Mouse (Mus musculus) heart, embryonic 10.5 days (tissue): ENCODE results near the gene Rps3. TPM values are rescaled to one million over a fixed set of nuclear protein-coding genes. Genes with fewer than 3 reads are reported as not detected.
A peak's percentile ranks its signal among the peaks of the same experiment; 100 is the strongest.
"Not testable (repeated sequence)": the region's sequence is repeated elsewhere in the genome, so short reads cannot be mapped to it uniquely, and the experiment has no call there.

ENCODE experiments used
- DNase-seq: peaks from one replicate; pipeline ENCODE4 v3.0.0-alpha.2; 2017; ENCODE audit warnings: low spot score
- H3K27ac ChIP-seq: fragments of 300-500 bp; sonication (generic); 2 replicates; pipeline ENCODE4 v1.5.1; 2016; ENCODE audit warnings: mild to moderate bottlenecking
- H3K27me3 ChIP-seq: fragments of 300-500 bp; sonication (generic); 2 replicates; pipeline ENCODE4 v1.6.1; 2016; ENCODE audit warnings: mild to moderate bottlenecking; ENCODE audit not compliant: poor library complexity, insufficient read depth, severe bottlenecking
- H3K36me3 ChIP-seq: fragments of 300-500 bp; sonication (generic); 2 replicates; pipeline ENCODE4 v1.6.1; 2016; ENCODE audit warnings: mild to moderate bottlenecking, moderate library complexity
- H3K4me1 ChIP-seq: fragments of 300-500 bp; sonication (generic); 2 replicates; pipeline ENCODE4 v1.6.1; 2016; ENCODE audit warnings: mild to moderate bottlenecking
- H3K4me3 ChIP-seq: fragments of 300-500 bp; sonication (generic); 2 replicates; pipeline ENCODE4 v1.5.1; 2016; ENCODE audit warnings: mild to moderate bottlenecking, moderate library complexity
- H3K9me3 ChIP-seq: fragments of 300-500 bp; sonication (generic); 2 replicates; pipeline ENCODE4 v1.6.1; 2016; ENCODE audit warnings: mild to moderate bottlenecking, moderate library complexity
- WGBS: fragments of 180-500 bp; shearing (Covaris S2); methylation state at CpG from one replicate; pipeline ENCODE4 v1.1.7; 2016; 5-methylcytosine and 5-hydroxymethylcytosine counted together
- polyA plus RNA-seq: library from polyadenylated mRNA; unstranded; fragments of >200 nt; fragmentation: Nextera tagmentation; extraction: Ambion mirVana; gene quantifications from 2 replicates; pipeline ENCODE4 v1.2.1, GENCODE M21; 2016

Rps3 gene
- 517 and 596 TPM in 2 replicates for polyA plus RNA-seq

DNA sequence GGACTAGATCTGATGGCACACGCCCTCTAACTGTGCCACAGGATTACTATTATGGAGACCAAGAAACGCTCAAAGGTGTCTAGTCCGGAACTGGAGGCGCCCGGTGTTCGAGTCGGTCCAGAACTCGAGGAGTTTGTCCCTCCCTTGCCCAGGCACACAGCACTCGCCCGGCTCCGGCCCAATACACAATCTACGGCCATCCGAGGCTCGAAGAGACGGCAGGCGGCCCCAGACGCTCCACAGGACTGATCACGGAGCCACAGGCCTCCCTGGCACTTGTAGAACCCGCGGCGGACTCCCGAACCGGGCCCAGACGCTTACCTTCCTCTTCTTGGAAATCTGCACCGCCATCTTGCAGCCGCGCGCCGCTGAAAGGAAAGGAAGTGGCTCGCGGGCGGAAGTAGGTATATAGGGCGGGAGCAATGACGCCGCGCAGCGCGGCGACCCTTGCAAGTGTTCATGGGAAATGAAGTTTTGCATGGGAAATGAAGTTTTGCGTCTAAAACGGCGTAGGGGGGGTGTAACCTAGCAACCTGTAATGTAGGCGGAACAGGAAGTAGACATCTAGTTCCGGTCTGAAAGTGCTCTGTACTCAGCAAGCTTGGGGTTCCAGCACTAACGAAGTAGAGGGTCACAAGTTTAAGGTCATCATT lies at the start of gene Rps3:
Rps3 (minus strand) TSS at position 468 of the 653 bp plus-strand sequence.
- WGBS: under 1% methylated on average over 45 of the region's 45 CpGs
- Histone ChIP-seq H3K27me3 (peaks cover 12% of the 10 kb centered on the region; the same call in 1 of the 2 replicates), H3K4me1 (peaks cover 40% of the 10 kb centered on the region)

DNA sequence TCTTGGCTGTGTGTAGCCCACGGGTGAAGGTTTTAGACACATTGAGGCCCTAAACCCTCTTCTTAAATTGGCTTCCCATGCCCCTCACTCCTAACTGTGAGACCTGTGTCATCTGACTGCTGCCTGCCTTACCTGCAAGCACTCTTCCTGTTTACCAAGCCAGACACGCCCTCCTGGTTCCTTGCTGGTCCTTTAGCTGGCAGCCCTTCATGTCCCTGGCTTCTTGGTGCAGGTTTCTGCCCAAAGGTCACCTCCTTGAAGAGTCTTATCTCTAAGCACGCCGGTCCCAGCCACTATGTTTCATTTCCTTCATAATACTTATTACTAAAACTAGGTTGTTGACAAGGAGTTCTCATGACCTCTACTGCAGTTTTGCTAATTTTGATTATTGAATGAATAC lies 49.0 kb upstream of the Rps3 start:
- DNase-seq: no peak
- no peaks in the 10 kb centered on the region for H3K27me3 ChIP-seq
- no peak overlapping the region for H3K27ac ChIP-seq
- no peaks in the 10 kb centered on the region for H3K9me3 ChIP-seq
- no peak overlapping the region for H3K4me3 ChIP-seq
- H3K36me3 ChIP-seq: no peaks in the 10 kb centered on the region
- peaks cover 58% of the 10 kb centered on the region for H3K4me1 ChIP-seq
- WGBS: 75% methylated on average over 4 of the region's 4 CpGs

More for the DNA sequence above, at the start of gene Rps3:
- peak within 1 kb of the TSS; percentile 94 for H3K4me3 ChIP-seq
- peak within 1 kb of the TSS; percentile 99 for H3K27ac ChIP-seq
- H3K9me3 ChIP-seq: no peaks in the 10 kb centered on the region
- DNase-seq: peak; percentile 98
- H3K36me3 ChIP-seq: peaks cover 42% of the 10 kb centered on the region

GRCm38 (mm10) chr7:99531408-99531970 lies 48.0 kb upstream of the Rps3 start:
- peak overlapping the region; percentile 73; the same call in 1 of the 2 replicates for H3K27ac ChIP-seq

DNA sequence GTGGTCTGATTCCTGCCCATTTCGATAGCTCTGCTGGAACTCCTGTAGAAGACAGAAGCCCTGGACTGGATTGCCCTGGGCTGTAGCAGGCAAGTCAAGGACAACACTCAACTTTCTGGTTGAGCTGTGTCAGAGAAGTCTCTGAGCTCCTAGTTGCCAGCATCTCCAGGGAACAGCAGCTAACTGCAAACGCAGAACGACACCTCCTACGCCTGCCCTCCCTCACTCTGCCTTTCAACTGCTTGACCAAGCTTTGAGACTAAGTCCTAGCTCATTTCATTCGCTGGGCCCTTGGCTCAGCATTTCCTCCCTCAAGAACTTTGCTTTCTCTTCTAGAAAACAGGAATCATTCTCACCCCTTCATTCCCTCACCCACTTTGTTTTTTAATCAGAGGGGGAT lies 45.9 kb upstream of the Rps3 start:
- Histone ChIP-seq H3K4me1 (peaks cover 33% of the 10 kb centered on the region), H3K27me3 (no peaks in the 10 kb centered on the region), H3K36me3 (no peaks in the 10 kb centered on the region), H3K9me3 (no peaks in the 10 kb centered on the region), H3K4me3 (no peak overlapping the region), H3K27ac (peak overlapping the region; percentile 13; the same call in 1 of the 2 replicates)
- 39% methylated on average over 5 of the region's 5 CpGs for WGBS
- no peak for DNase-seq

More at GRCm38 (mm10) chr7:99531408-99531970, 48.0 kb upstream of the Rps3 start:
- H3K36me3 ChIP-seq: no peaks in the 10 kb centered on the region
- DNase-seq: no peak
- 69% methylated on average over 3 of the region's 3 CpGs for WGBS
- no peaks in the 10 kb centered on the region for H3K27me3 ChIP-seq
- H3K4me3 ChIP-seq: no peak overlapping the region
- H3K4me1 ChIP-seq: peaks cover 48% of the 10 kb centered on the region
- H3K9me3 ChIP-seq: no peaks in the 10 kb centered on the region

- 25% methylated on average over 2 of the region's 2 CpGs for WGBS
Observed at GRCm38 (mm10) chr7:99528547-99528946, 45.0 kb upstream of the Rps3 start.

GRCm38 (mm10) chr7:99523837-99524236 lies 40.3 kb upstream of the Rps3 start:
- WGBS: 80% methylated on average over 1 of the region's 1 CpGs
- Histone ChIP-seq H3K4me3 (no peak overlapping the region), H3K27ac (no peak overlapping the region), H3K9me3 (no peaks in the 10 kb centered on the region), H3K36me3 (no peaks in the 10 kb centered on the region), H3K27me3 (no peaks in the 10 kb centered on the region), H3K4me1 (peaks cover 5% of the 10 kb centered on the region; the same call in 1 of the 2 replicates)
- DNase-seq: no peak

More at GRCm38 (mm10) chr7:99528547-99528946, 45.0 kb upstream of the Rps3 start:
- no peaks in the 10 kb centered on the region for H3K9me3 ChIP-seq
- DNase-seq: no peak
- peaks cover 25% of the 10 kb centered on the region for H3K4me1 ChIP-seq
- no peaks in the 10 kb centered on the region for H3K36me3 ChIP-seq
- no peak overlapping the region for H3K4me3 ChIP-seq
- H3K27me3 ChIP-seq: no peaks in the 10 kb centered on the region
- H3K27ac ChIP-seq: no peak overlapping the region; the same call in 1 of the 2 replicates

GRCm38 (mm10) chr7:99523121-99523520 lies 39.6 kb upstream of the Rps3 start:
- DNase-seq: no peak
- WGBS: 70% methylated on average over 8 of the region's 8 CpGs
- no peaks in the 10 kb centered on the region for H3K36me3 ChIP-seq
- H3K9me3 ChIP-seq: no peaks in the 10 kb centered on the region
- no peaks in the 10 kb centered on the region for H3K27me3 ChIP-seq
- H3K4me1 ChIP-seq: no peaks in the 10 kb centered on the region
- no peak overlapping the region for H3K27ac ChIP-seq
- H3K4me3 ChIP-seq: no peak overlapping the region

DNA sequence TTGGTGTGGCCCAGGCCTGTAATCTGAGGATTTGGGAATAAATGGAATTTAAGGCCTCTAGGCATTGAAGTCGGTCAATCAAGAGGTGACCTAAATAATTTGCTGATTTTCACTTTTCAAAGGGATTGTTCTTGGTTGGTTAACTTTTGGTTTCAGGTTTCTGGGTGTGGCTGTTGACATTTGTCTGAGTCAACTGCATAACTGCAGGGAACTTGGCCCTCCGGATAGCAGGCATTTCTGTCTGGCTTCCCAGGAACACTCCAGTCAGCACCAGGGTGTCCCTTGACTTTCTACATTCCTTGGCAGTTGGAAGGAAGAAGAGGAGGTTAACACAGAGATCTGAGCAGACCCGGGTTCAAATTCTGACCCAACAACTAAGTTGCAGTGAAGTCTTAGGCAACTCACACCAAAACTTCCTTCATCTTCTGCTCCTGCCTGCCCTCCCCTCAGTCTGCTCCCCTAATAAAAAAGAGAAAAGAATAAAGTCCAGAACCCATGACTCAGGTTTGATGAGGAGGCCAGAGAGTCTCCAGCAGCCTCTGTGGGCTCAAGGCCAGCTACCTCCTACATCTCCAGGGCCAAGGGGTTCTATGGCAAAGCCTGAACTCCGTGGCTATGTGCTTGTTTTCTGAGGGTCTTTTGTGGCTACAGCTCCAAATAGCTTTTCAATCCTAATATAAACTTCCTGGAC lies 35.6 kb upstream of the Rps3 start:
- Histone ChIP-seq H3K4me3 (no peak overlapping the region), H3K27ac (no peak overlapping the region), H3K9me3 (no peaks in the 10 kb centered on the region), H3K4me1 (peaks cover 13% of the 10 kb centered on the region), H3K27me3 (no peaks in the 10 kb centered on the region), H3K36me3 (no peaks in the 10 kb centered on the region)
- no peak for DNase-seq
- 61% methylated on average over 4 of the region's 4 CpGs for WGBS

GRCm38 (mm10) chr7:99516814-99517157 lies 33.2 kb upstream of the Rps3 start:
- no peak for DNase-seq
- Histone ChIP-seq H3K36me3 (no peaks in the 10 kb centered on the region), H3K4me1 (peaks cover 13% of the 10 kb centered on the region), H3K9me3 (no peaks in the 10 kb centered on the region), H3K27me3 (no peaks in the 10 kb centered on the region), H3K27ac (no peak overlapping the region; the same call in 1 of the 2 replicates), H3K4me3 (no peak overlapping the region)
- WGBS: 26% methylated on average over 3 of the region's 3 CpGs

DNA sequence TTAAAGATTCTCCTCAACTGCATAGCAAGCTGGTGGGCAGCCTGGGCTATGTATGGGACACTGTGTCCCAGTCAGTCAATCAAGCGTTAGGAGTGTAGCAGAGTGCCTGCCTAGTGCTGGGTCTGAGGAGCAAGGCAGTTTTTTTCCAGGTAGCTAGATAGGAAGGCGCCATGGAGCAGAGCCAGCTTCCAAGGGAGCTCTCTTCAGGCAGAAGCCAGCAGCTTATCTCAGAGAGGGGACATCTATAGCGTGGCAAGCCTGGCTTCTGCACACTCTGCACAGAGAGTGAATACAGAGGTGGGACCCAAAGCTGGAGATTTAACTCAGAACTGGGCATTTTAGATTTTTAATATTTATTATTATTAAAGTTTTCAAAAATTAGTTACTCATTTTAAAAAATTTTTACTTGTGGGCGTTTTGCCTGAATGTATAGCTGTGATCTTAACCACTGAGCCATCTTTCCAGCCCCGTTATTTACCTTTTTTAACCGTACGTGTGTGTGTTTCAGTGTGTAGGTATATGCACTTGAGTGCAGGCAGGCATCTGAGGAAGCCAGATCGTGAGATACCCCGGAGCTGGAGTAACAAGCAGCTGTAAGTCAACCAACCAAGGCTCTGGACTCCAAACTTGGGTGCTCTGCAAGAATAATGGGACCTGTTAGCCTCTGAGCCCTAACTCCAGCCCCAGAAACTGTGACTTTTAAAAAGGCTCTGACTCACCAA lies 32.7 kb upstream of the Rps3 start:
- Histone ChIP-seq H3K9me3 (no peaks in the 10 kb centered on the region), H3K27me3 (no peaks in the 10 kb centered on the region), H3K27ac (peak overlapping the region; percentile 56), H3K36me3 (no peaks in the 10 kb centered on the region), H3K4me1 (peaks cover 13% of the 10 kb centered on the region), H3K4me3 (no peak overlapping the region)
- no peak for DNase-seq
- 54% methylated on average over 9 of the region's 9 CpGs for WGBS

DNA sequence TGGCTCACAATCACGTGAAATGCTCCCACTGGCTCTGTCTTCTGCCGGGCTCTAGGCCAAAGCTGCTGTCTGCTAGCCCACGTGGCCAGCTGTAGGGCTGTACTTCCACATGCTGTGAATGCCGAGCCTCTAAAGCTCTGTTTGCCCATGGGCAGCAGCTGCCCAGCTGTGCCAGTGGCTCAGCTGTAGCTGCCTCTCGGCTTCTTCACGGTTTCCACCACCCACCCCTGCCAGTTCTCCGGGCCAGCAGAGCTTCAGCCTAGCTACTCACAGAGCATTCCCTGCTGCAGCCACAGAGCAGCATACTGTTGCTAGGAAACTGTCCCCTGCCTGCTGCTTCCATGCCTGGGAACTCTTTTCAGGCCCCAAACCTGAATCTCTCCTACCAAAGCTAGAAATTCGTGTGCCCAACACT lies 26.6 kb upstream of the Rps3 start:
- no peaks in the 10 kb centered on the region; the same call in 1 of the 2 replicates for H3K9me3 ChIP-seq
- H3K4me1 ChIP-seq: peaks cover 6% of the 10 kb centered on the region
- no peak for DNase-seq
- no peak overlapping the region; the same call in 1 of the 2 replicates for H3K4me3 ChIP-seq
- no peaks in the 10 kb centered on the region for H3K27me3 ChIP-seq
- 19% methylated on average over 8 of the region's 8 CpGs for WGBS
- H3K27ac ChIP-seq: peak overlapping the region; percentile 57; the same call in 1 of the 2 replicates
- H3K36me3 ChIP-seq: no peaks in the 10 kb centered on the region

GRCm38 (mm10) chr7:99508187-99508586 lies 24.6 kb upstream of the Rps3 start:
- DNase-seq, H3K27me3 ChIP-seq, H3K9me3 ChIP-seq, H3K4me1 ChIP-seq, H3K27ac ChIP-seq, H3K36me3 ChIP-seq, H3K4me3 ChIP-seq: not testable (repeated sequence)
- WGBS: 19% methylated on average over 2 of the region's 2 CpGs
